Mouse (Mus musculus): ENCODE measurements at regions not wholly inside any gene's neighbourhood (a gene's known extent, or its start where the extent isn't known, plus 50 kb on each side); places are given as distances from the start of the nearest gene placed in this dataset.

DNA sequence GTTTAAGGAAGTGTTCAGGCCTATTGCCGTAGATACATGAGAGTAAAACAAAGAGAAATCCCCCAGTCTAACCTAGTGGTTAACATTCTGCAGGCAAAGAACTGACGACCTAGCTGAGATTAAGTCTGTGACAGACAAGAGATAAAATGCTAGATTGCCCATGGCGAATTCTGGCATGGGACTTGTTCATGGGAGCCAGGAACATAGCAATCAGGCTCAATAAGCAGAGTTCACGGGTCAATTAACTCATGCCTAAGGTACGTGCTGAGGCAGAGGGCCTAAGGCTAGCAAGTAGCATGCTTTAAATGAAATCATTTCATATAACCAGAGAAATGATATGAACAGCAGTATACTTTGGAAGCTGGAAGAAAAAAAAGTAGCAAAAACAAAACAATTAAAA is 1119.2 kb upstream of the Adgrl2 start:
- 49% methylated on average over 5 of the region's 5 CpGs for WGBS

DNA sequence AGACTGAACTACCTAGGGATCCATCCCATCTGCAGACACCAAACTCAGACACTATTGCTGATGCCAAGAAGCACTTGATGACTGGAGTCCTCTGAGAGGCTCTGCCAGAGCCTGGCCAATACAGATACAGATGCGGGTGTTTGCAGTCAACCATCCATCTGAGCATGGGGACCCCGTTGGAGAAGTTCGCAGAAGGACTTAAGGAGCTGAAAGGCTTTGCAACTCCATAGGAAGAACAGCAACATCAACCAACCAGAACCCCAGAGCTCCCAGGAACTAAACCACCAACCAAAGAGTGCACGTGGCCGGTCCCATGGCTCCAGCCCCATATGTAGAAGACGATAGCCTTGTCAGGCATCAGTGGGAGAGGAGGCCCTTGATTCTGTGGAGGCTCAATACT is 1121.9 kb upstream of the Adgrl2 start:
- no peaks in the 10 kb centered on the region for H3K27me3 ChIP-seq (replicated peaks; ENCODE audit: control insufficient read depth, insufficient read depth, low read length)
- H3K27ac ChIP-seq (ENCODE audit: low read depth, low read length): no peak overlapping the region
- no peak overlapping the region for H3K4me2 ChIP-seq (ENCODE audit: low read length)
- H3K4me3 ChIP-seq (ENCODE audit: low read length): no peak overlapping the region
- 93% methylated on average over 6 of the region's 6 CpGs for WGBS
- H3K9me3 ChIP-seq (ENCODE audit: control insufficient read depth, low read length): no peaks in the 10 kb centered on the region
- no peak for ATAC-seq
- no peaks in the 10 kb centered on the region for H3K36me3 ChIP-seq (ENCODE audit: control insufficient read depth, insufficient read depth, low read length)
- no peak overlapping the region for H3K9ac ChIP-seq (ENCODE audit: low read depth, low read length)
- no peaks in the 10 kb centered on the region for H3K4me1 ChIP-seq (ENCODE audit: control insufficient read depth, insufficient read depth, low read depth, low read length)

More for the DNA sequence above, 1119.2 kb upstream of the Adgrl2 start:
- H3K27me3 ChIP-seq (replicated peaks; ENCODE audit: control insufficient read depth, insufficient read depth, low read length): no peaks in the 10 kb centered on the region
- H3K4me1 ChIP-seq (ENCODE audit: control insufficient read depth, insufficient read depth, low read depth, low read length): no peaks in the 10 kb centered on the region
- H3K36me3 ChIP-seq (ENCODE audit: control insufficient read depth, insufficient read depth, low read length): no peaks in the 10 kb centered on the region
- H3K9ac ChIP-seq (ENCODE audit: low read depth, low read length): no peak overlapping the region
- no peaks in the 10 kb centered on the region for H3K9me3 ChIP-seq (ENCODE audit: control insufficient read depth, low read length)
- no peak overlapping the region for H3K4me3 ChIP-seq (ENCODE audit: low read length)
- no peak overlapping the region for H3K27ac ChIP-seq (ENCODE audit: low read depth, low read length)
- H3K4me2 ChIP-seq (ENCODE audit: low read length): no peak overlapping the region
- no peak for ATAC-seq

DNA sequence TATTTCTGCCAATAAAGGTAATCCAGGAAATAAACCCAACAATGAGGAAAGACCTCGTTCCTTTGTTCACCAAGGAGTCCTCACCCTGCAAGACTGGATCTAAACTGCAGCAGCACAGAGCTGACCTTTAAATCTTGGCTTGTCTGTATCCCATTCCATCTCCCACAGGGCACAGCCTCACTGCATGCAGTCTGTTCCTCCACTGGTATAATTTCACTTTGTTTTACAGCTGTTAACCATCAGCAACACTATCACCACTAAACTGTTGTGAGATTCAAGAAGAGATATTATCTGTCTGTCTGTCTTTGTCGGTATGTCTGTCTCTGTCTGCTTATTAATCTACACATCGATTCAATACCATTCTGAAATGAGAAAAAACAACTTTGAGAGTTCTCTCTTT is 1129.5 kb upstream of the Adgrl2 start:
- H3K9me3 ChIP-seq (ENCODE audit: control insufficient read depth, low read length): no peaks in the 10 kb centered on the region
- no peak overlapping the region for H3K27ac ChIP-seq (ENCODE audit: low read depth, low read length)
- ATAC-seq: no peak
- no peak overlapping the region for H3K9ac ChIP-seq (ENCODE audit: low read depth, low read length)
- H3K4me3 ChIP-seq (ENCODE audit: low read length): no peak overlapping the region
- no peaks in the 10 kb centered on the region for H3K27me3 ChIP-seq (replicated peaks; ENCODE audit: control insufficient read depth, insufficient read depth, low read length)
- no peaks in the 10 kb centered on the region for H3K36me3 ChIP-seq (ENCODE audit: control insufficient read depth, insufficient read depth, low read length)
- WGBS: 80% methylated on average over 3 of the region's 3 CpGs
- H3K4me1 ChIP-seq (ENCODE audit: control insufficient read depth, insufficient read depth, low read depth, low read length): no peaks in the 10 kb centered on the region
- no peak overlapping the region for H3K4me2 ChIP-seq (ENCODE audit: low read length)

DNA sequence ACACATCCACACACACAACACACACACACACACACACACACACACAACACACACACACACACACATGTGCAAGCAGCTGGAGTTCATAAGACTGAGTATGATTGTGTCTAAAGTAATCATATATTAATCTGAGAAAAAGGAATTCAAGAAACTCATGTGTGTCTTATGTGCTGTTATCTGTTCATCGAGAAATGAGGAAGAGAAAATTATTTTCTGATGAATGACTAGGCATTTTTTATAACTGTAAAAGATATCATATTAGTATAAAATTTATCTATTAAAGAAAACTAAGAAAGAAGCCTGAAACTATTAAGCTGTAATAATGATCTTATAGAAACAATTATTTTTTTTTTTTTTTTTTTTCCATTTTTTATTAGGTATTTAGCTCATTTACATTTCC is 1156.3 kb upstream of the Adgrl2 start:
- H3K9me3 ChIP-seq (ENCODE audit: control insufficient read depth, low read length): no peaks in the 10 kb centered on the region
- no peaks in the 10 kb centered on the region for H3K27me3 ChIP-seq (replicated peaks; ENCODE audit: control insufficient read depth, insufficient read depth, low read length)
- H3K27ac ChIP-seq (ENCODE audit: low read depth, low read length): no peak overlapping the region
- H3K4me1 ChIP-seq (ENCODE audit: control insufficient read depth, insufficient read depth, low read depth, low read length): no peaks in the 10 kb centered on the region
- no peak overlapping the region for H3K4me2 ChIP-seq (ENCODE audit: low read length)
- WGBS: 87% methylated on average over 1 of the region's 1 CpGs
- H3K36me3 ChIP-seq (ENCODE audit: control insufficient read depth, insufficient read depth, low read length): no peaks in the 10 kb centered on the region
- no peak for ATAC-seq
- no peak overlapping the region for H3K4me3 ChIP-seq (ENCODE audit: low read length)
- H3K9ac ChIP-seq (ENCODE audit: low read depth, low read length): no peak overlapping the region

DNA sequence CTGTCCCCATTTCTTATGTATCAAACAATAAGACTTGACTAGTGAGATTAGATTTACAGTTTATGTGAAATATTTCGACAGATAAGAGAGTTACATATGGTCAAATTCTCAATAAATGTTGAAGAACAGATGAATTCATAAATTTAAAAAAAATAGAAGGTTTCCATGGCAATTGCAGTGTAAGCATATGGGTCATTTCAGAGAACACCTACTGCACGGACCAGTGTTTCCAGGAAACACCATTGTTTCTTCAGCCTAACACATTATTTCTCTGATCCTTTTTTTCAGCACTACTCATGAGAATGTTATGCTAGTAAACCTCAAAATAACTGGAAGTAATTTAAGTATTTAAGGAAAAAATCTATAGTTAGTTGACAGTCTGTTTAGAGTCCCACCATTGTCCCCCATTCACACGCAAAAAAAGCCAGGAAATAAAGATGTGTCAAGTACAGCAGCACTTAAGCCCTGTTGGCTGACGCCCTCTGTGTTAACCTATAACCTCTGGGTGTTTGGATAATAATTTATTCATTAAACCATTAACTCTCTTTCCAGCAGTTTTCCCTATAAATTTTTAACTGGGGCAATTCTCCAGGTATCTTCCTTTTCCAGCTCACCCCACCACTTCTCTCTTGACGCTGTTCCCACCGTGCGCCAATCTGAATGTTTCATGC is 1160.9 kb upstream of the Adgrl2 start:
- H3K36me3 ChIP-seq (ENCODE audit: control insufficient read depth, insufficient read depth, low read length): no peaks in the 10 kb centered on the region
- no peaks in the 10 kb centered on the region for H3K27me3 ChIP-seq (replicated peaks; ENCODE audit: control insufficient read depth, insufficient read depth, low read length)
- no peaks in the 10 kb centered on the region for H3K4me1 ChIP-seq (ENCODE audit: control insufficient read depth, insufficient read depth, low read depth, low read length)
- H3K27ac ChIP-seq (ENCODE audit: low read depth, low read length): no peak overlapping the region
- H3K9ac ChIP-seq (ENCODE audit: low read depth, low read length): no peak overlapping the region
- ATAC-seq: no peak
- 76% methylated on average over 7 of the region's 7 CpGs for WGBS
- H3K9me3 ChIP-seq (ENCODE audit: control insufficient read depth, low read length): no peaks in the 10 kb centered on the region
- H3K4me2 ChIP-seq (ENCODE audit: low read length): no peak overlapping the region
- no peak overlapping the region for H3K4me3 ChIP-seq (ENCODE audit: low read length)

DNA sequence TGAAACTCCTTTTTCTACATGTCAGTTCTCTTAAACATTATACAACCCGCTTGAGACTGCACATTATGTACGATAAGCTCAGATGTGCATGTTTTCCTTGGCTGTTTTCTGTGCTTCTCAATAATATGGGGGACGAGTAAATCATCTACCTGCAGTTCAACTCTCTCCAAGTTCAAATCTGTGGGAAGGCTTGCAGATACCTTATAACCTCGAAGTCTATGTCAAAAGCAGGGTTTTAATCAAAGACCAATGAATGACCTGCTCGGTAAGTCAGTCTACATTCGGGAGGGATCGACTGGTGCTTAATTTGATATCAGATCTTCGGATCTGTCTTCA is 1161.4 kb upstream of the Adgrl2 start:
- H3K4me2 ChIP-seq (ENCODE audit: low read length): no peak overlapping the region
- H3K4me3 ChIP-seq (ENCODE audit: low read length): no peak overlapping the region
- H3K9me3 ChIP-seq (ENCODE audit: control insufficient read depth, low read length): no peaks in the 10 kb centered on the region
- WGBS: 90% methylated on average over 8 of the region's 8 CpGs
- ATAC-seq: no peak
- no peaks in the 10 kb centered on the region for H3K27me3 ChIP-seq (replicated peaks; ENCODE audit: control insufficient read depth, insufficient read depth, low read length)
- H3K36me3 ChIP-seq (ENCODE audit: control insufficient read depth, insufficient read depth, low read length): no peaks in the 10 kb centered on the region
- no peak overlapping the region for H3K27ac ChIP-seq (ENCODE audit: low read depth, low read length)
- H3K9ac ChIP-seq (ENCODE audit: low read depth, low read length): no peak overlapping the region
- H3K4me1 ChIP-seq (ENCODE audit: control insufficient read depth, insufficient read depth, low read depth, low read length): no peaks in the 10 kb centered on the region

DNA sequence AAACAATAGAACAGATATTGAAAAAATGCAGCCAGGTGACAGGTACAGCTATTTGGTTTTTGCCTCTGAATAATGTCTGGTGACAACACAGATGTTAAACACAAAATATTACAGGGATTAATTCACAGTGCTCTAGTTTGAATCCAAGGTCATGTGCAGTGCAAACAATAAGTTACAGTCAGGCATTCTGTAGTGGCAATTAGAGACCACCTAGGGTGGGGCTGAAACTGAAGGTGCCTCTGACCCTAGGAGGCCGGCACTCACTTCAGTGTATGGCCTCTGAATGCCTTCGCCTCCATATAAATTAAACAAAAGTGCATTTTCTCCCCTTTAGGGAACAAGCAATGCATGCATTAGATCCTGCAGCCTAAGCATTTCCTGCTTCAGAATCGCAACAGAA is 1162.5 kb upstream of the Adgrl2 start:
- Histone ChIP-seq H3K4me3 (ENCODE audit: low read length) (no peak overlapping the region), H3K36me3 (ENCODE audit: control insufficient read depth, insufficient read depth, low read length) (no peaks in the 10 kb centered on the region), H3K9ac (ENCODE audit: low read depth, low read length) (no peak overlapping the region), H3K4me1 (ENCODE audit: control insufficient read depth, insufficient read depth, low read depth, low read length) (no peaks in the 10 kb centered on the region), H3K4me2 (ENCODE audit: low read length) (no peak overlapping the region), H3K27ac (ENCODE audit: low read depth, low read length) (no peak overlapping the region), H3K9me3 (ENCODE audit: control insufficient read depth, low read length) (no peaks in the 10 kb centered on the region), H3K27me3 (replicated peaks; ENCODE audit: control insufficient read depth, insufficient read depth, low read length) (no peaks in the 10 kb centered on the region)
- WGBS: 45% methylated on average over 3 of the region's 3 CpGs
- ATAC-seq: no peak

DNA sequence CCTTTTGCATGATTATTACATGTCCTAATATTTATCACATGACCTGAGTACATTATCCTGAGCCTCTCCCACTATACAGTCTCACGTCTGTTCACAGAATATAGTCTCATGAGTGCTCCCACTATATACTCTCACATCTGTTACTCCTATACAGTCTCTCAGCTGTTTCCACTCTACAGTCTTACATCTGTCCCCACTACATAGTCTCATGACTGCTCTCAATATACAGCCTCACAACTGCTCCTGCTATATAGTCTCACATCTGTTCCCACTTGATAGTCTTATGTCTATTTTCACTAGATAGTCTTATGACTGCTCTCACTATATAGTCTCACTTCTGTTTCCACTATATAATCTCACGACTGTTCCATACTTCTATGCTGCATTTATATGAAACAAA is 1195.5 kb upstream of the Adgrl2 start:
- WGBS: 93% methylated on average over 2 of the region's 2 CpGs
- no peaks in the 10 kb centered on the region for H3K36me3 ChIP-seq (ENCODE audit: control insufficient read depth, insufficient read depth, low read length)
- no peak for ATAC-seq

DNA sequence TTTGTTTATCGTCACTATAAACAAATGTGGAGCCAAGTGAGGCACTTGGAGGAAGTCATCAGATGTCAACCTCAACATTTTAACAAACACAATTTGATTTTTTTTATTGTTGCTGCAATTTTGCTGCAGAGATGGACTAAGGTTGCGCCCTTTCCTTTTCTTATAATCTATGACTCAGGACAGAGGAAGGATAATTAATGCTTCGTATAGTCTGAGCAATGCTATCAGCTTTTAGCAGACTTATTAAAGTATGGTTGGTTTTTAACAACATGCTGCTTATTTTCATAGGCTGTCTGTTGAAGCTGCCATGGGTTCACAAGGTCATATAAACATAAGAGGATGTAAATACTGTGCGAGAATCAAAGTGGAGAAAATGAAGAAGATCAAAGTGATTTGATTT is 1202.8 kb upstream of the Adgrl2 start:
- Histone ChIP-seq H3K4me3 (ENCODE audit: low read length) (no peak overlapping the region), H3K4me2 (ENCODE audit: low read length) (no peak overlapping the region), H3K9me3 (ENCODE audit: control insufficient read depth, low read length) (no peaks in the 10 kb centered on the region), H3K27me3 (replicated peaks; ENCODE audit: control insufficient read depth, insufficient read depth, low read length) (no peaks in the 10 kb centered on the region), H3K4me1 (ENCODE audit: control insufficient read depth, insufficient read depth, low read depth, low read length) (no peaks in the 10 kb centered on the region), H3K36me3 (ENCODE audit: control insufficient read depth, insufficient read depth, low read length) (no peaks in the 10 kb centered on the region), H3K9ac (ENCODE audit: low read depth, low read length) (no peak overlapping the region), H3K27ac (ENCODE audit: low read depth, low read length) (no peak overlapping the region)
- ATAC-seq: no peak
- WGBS: 86% methylated on average over 4 of the region's 4 CpGs

More for the DNA sequence above, 1195.5 kb upstream of the Adgrl2 start:
- no peak overlapping the region for H3K9ac ChIP-seq (ENCODE audit: low read depth, low read length)
- H3K9me3 ChIP-seq (ENCODE audit: control insufficient read depth, low read length): no peaks in the 10 kb centered on the region
- no peak overlapping the region for H3K4me3 ChIP-seq (ENCODE audit: low read length)
- H3K27me3 ChIP-seq (replicated peaks; ENCODE audit: control insufficient read depth, insufficient read depth, low read length): no peaks in the 10 kb centered on the region
- H3K4me1 ChIP-seq (ENCODE audit: control insufficient read depth, insufficient read depth, low read depth, low read length): no peaks in the 10 kb centered on the region
- H3K4me2 ChIP-seq (ENCODE audit: low read length): no peak overlapping the region
- H3K27ac ChIP-seq (ENCODE audit: low read depth, low read length): no peak overlapping the region

DNA sequence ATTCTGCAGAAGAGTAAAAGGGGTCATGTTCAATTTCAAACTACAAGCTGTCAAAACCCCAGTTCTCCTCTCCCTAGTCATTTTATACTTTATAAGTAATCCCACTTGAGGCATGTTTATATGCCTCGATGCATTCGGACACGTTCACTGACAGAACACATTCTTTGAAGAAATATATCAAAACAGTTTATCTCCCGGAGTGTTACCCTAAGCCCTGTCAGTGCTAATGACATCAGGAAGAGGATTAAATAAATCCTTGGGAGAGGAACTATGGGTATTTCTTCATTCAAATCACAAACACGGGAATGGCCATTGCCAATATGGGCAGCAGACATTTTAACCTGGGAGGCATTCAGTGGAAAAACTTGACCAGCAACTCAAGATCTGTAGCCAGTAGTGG is 1208.1 kb upstream of the Adgrl2 start:
- Histone ChIP-seq H3K4me2 (ENCODE audit: low read length) (no peak overlapping the region), H3K36me3 (ENCODE audit: control insufficient read depth, insufficient read depth, low read length) (no peaks in the 10 kb centered on the region), H3K4me1 (ENCODE audit: control insufficient read depth, insufficient read depth, low read depth, low read length) (no peaks in the 10 kb centered on the region), H3K27me3 (replicated peaks; ENCODE audit: control insufficient read depth, insufficient read depth, low read length) (no peaks in the 10 kb centered on the region), H3K9ac (ENCODE audit: low read depth, low read length) (no peak overlapping the region), H3K9me3 (ENCODE audit: control insufficient read depth, low read length) (no peaks in the 10 kb centered on the region), H3K27ac (ENCODE audit: low read depth, low read length) (no peak overlapping the region), H3K4me3 (ENCODE audit: low read length) (no peak overlapping the region)
- no peak for ATAC-seq
- 70% methylated on average over 5 of the region's 5 CpGs for WGBS

All from hindbrain, embryonic 16.5 days (tissue).